Mouse (Mus musculus) gonadal fat pad, adult 2 months (tissue): ENCODE measurements around the gene Luzp2. TPM values are rescaled to one million over a fixed set of nuclear protein-coding genes. Genes with fewer than 3 reads are reported as not detected.

Experiments used
- DNase-seq: peaks from one replicate; pipeline ENCODE4 v3.0.0-alpha.2; 2012; ENCODE audit warnings: low read depth
- polyA plus RNA-seq: library from polyadenylated mRNA; depleted of rRNA; stranded (reverse); fragments of >200 nt; gene quantifications from 2 replicates; pipeline ENCODE4 v1.2.3, GENCODE M21; 2012; rRNA removed

Gene Luzp2
- 0.12 and 0.20 TPM in 2 replicates for polyA plus RNA-seq

GRCm38 (mm10) chr7:54835372-54835851 lies at the start of gene Luzp2:
Gene Luzp2 (plus strand): TSS chr7:54835498.
- no peak for DNase-seq

GRCm38 (mm10) chr7:54787456-54787855 lies 47.8 kb upstream of the Luzp2 start:
- DNase-seq = no peak

GRCm38 (mm10) chr7:54818606-54819005 lies 16.7 kb upstream of the Luzp2 start:
- no peak for DNase-seq

- no peak for DNase-seq
Observed at GRCm38 (mm10) chr7:54828751-54829150, 6.5 kb upstream of the Luzp2 start.

- no peak for DNase-seq
Observed at GRCm38 (mm10) chr7:54835911-54836352, 634 bp downstream of the Luzp2 start.

- no peak for DNase-seq
Observed at GRCm38 (mm10) chr7:54836437-54836836, 1.1 kb downstream of the Luzp2 start.

GRCm38 (mm10) chr7:54842807-54843335 lies 7.6 kb downstream of the Luzp2 start:
- no peak for DNase-seq

GRCm38 (mm10) chr7:54845875-54846691 lies 10.8 kb downstream of the Luzp2 start:
- DNase-seq = no peak

- no peak for DNase-seq
Observed at GRCm38 (mm10) chr7:54846692-54847020, 11.4 kb downstream of the Luzp2 start.

- DNase-seq = no peak
Observed at GRCm38 (mm10) chr7:54852860-54853259, 17.6 kb downstream of the Luzp2 start.

GRCm38 (mm10) chr7:54861230-54861856 lies 26.0 kb downstream of the Luzp2 start:
- DNase-seq = no peak

- no peak for DNase-seq
Observed at GRCm38 (mm10) chr7:54878928-54879644, 43.8 kb downstream of the Luzp2 start.

- no peak for DNase-seq
Observed at GRCm38 (mm10) chr7:54893709-54894627, 58.7 kb downstream of the Luzp2 start.

- DNase-seq = no peak
Observed at GRCm38 (mm10) chr7:54898589-54898988, 63.3 kb downstream of the Luzp2 start.

- DNase-seq = no peak
Observed at GRCm38 (mm10) chr7:54909958-54910357, 74.7 kb downstream of the Luzp2 start.

GRCm38 (mm10) chr7:54914030-54914429 lies 78.7 kb downstream of the Luzp2 start:
- no peak for DNase-seq

- DNase-seq = no peak
Observed at GRCm38 (mm10) chr7:54921991-54922390, 86.7 kb downstream of the Luzp2 start.

GRCm38 (mm10) chr7:54956759-54957158 lies 121.5 kb downstream of the Luzp2 start:
- DNase-seq = no peak

GRCm38 (mm10) chr7:54962678-54963077 lies 127.4 kb downstream of the Luzp2 start:
- no peak for DNase-seq

- DNase-seq = no peak
Observed at GRCm38 (mm10) chr7:54977372-54977771, 142.1 kb downstream of the Luzp2 start.

GRCm38 (mm10) chr7:54980585-54980984 lies 145.3 kb downstream of the Luzp2 start:
- no peak for DNase-seq
